Mouse (Mus musculus) kidney, adult 2 months (tissue): ENCODE measurements around the gene Porcn. TPM values are rescaled to one million over a fixed set of nuclear protein-coding genes. Genes with fewer than 3 reads are reported as not detected.

Experiments
- DNase-seq: peaks from one replicate; pipeline ENCODE4 v3.0.0; 2021
- H3K27ac ChIP-seq: fragments of 200-500 bp; 2 replicates; pipeline ENCODE4 v1.5.1; 2012; ENCODE audit warnings: low read depth, low read length, control low read depth, inconsistent platforms; ENCODE audit not compliant: insufficient read depth
- H3K27me3 ChIP-seq: fragments of 200-500 bp; replicated peaks from 2 replicates; pipeline ENCODE4 v1.6.1; 2012; ENCODE audit warnings: mild to moderate bottlenecking, moderate library complexity, low read length, inconsistent platforms; ENCODE audit not compliant: control insufficient read depth, insufficient read depth
- H3K36me3 ChIP-seq: fragments of 200-500 bp; 2 replicates; pipeline ENCODE4 v1.6.1; 2012; ENCODE audit warnings: mild to moderate bottlenecking, moderate library complexity, low read length, inconsistent platforms; ENCODE audit not compliant: control insufficient read depth, insufficient read depth
- H3K4me1 ChIP-seq: fragments of 200-500 bp; 2 replicates; pipeline ENCODE4 v1.6.1; 2011; ENCODE audit warnings: low read length; ENCODE audit not compliant: control insufficient read depth, insufficient read depth
- H3K4me3 ChIP-seq: fragments of 200-500 bp; 2 replicates; pipeline ENCODE4 v1.5.1; 2011; ENCODE audit warnings: mild to moderate bottlenecking, low read depth, low read length, control low read depth; ENCODE audit not compliant: insufficient read depth
- CTCF ChIP-seq: fragments of 200-500 bp; conservative IDR thresholded peaks from 2 replicates; pipeline ENCODE4 v1.5.1; 2011; ENCODE audit warnings: low read depth, mild to moderate bottlenecking, control low read depth, low read length, moderate library complexity, mixed read lengths; ENCODE audit not compliant: insufficient read depth, insufficient read length
- POLR2A ChIP-seq: fragments of 200-500 bp; IDR thresholded peaks from one replicate; pipeline ENCODE4 v1.6.1; 2011; ENCODE audit warnings: low read depth, low read length, control low read depth
- WGBS: fragments of 180-500 bp; shearing (Covaris S2); methylation state at CpG from one replicate; pipeline ENCODE4 v1.1.7; 2018; 5-methylcytosine and 5-hydroxymethylcytosine counted together
- polyA plus RNA-seq: library from polyadenylated mRNA; depleted of rRNA; stranded (reverse); fragments of >200 nt; gene quantifications from 2 replicates; pipeline ENCODE4 v1.2.3, GENCODE M21; 2012

The Porcn gene
- polyA plus RNA-seq, 1 experiment: 20.7 TPM

DNA sequence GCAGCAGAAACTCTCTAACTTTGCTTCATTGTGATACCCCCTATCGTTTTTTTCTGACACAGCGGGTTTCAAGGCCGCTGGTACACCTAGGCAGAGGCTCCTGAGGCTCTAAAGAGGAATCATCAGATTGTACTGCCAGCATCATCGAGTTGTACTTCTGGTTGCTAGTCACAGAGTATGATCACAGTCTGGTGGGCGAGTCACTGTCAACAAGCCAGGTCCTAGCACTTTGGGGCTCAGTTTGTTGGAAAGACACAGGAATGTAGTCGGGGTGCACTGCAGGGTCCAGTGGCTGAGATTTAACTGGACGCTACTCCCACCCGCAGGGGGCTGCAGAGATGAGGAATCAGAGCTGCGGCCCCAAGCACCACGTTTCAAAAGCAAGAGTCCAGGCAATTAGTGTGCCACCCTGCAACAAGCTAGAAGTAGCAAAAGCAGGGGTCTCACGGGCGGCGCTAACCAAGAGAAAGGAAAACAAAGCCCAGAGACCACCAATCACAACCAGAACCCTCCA is 14.1 kb downstream of the Porcn start:
- 2% methylated on average over 13 of the region's 13 CpGs for WGBS
- peak overlapping the region; percentile 86 for H3K4me3 ChIP-seq
- H3K27me3 ChIP-seq: no peaks in the 10 kb centered on the region
- no peaks in the 10 kb centered on the region for H3K36me3 ChIP-seq
- no peak for TF ChIP-seq CTCF
- TF ChIP-seq POLR2A: no peak
- H3K27ac ChIP-seq: peak overlapping the region; percentile 65; the same call in 1 of the 2 replicates
- peak; percentile 5 for DNase-seq
- no peaks in the 10 kb centered on the region; the same call in 1 of the 2 replicates for H3K4me1 ChIP-seq

DNA sequence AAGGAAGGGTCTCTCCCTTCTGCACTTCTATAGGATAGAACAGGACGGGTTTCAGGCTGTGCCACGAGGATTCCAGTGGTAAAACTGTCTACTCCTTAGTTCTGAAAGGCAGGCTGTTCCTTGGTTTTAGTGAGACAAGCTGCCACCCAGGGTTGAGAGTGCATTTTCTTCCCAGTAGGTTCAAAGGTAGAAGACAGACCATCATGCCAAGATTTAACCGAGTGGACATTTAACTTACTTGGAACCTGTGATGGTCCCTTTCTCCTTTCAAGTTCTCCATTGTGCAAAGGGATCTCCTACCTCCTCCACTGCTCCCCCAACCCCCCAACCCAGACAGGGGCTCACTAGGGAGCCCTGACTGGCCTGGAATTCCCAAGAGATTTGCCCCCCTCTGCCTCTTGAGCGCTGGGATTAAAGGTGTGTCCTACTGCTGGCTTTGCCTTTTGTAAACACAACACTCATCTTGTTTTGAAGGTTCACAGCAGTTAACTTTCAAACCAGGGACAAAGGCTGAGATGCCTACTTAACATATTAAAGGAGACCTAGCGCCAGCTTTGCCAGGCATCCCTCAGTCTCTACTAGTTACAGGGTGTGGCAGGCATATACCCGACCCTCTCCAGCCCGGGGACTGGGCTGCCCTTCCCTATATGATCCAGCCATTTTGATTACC is 23.3 kb downstream of the Porcn start:
- TF ChIP-seq CTCF (no peak), POLR2A (no peak)
- DNase-seq: peak; percentile 67
- no peaks in the 10 kb centered on the region; the same call in 1 of the 2 replicates for H3K36me3 ChIP-seq
- WGBS: 15% methylated on average over 7 of the region's 7 CpGs
- H3K4me1 ChIP-seq: no peaks in the 10 kb centered on the region; the same call in 1 of the 2 replicates
- H3K4me3 ChIP-seq: no peak overlapping the region
- peak overlapping the region; percentile 78 for H3K27ac ChIP-seq
- H3K27me3 ChIP-seq: no peaks in the 10 kb centered on the region

GRCm38 (mm10) chrX:8179646-8180045 is 26.7 kb downstream of the Porcn start:
- H3K36me3 ChIP-seq: no peaks in the 10 kb centered on the region; the same call in 1 of the 2 replicates
- H3K27ac ChIP-seq: no peak overlapping the region
- 91% methylated on average over 5 of the region's 5 CpGs for WGBS
- TF ChIP-seq CTCF (no peak), POLR2A (no peak)
- no peak overlapping the region for H3K4me3 ChIP-seq
- no peaks in the 10 kb centered on the region; the same call in 1 of the 2 replicates for H3K4me1 ChIP-seq
- DNase-seq: no peak
- no peaks in the 10 kb centered on the region for H3K27me3 ChIP-seq

- no peak for TF ChIP-seq CTCF
- TF ChIP-seq POLR2A: no peak
- WGBS: 77% methylated on average over 2 of the region's 2 CpGs
- H3K4me3 ChIP-seq: no peak overlapping the region
- H3K4me1 ChIP-seq: no peaks in the 10 kb centered on the region; the same call in 1 of the 2 replicates
- no peaks in the 10 kb centered on the region for H3K36me3 ChIP-seq
- no peak overlapping the region for H3K27ac ChIP-seq
- no peaks in the 10 kb centered on the region for H3K27me3 ChIP-seq
- DNase-seq: no peak
Measured at GRCm38 (mm10) chrX:8178871-8179270, 27.5 kb downstream of the Porcn start.

DNA sequence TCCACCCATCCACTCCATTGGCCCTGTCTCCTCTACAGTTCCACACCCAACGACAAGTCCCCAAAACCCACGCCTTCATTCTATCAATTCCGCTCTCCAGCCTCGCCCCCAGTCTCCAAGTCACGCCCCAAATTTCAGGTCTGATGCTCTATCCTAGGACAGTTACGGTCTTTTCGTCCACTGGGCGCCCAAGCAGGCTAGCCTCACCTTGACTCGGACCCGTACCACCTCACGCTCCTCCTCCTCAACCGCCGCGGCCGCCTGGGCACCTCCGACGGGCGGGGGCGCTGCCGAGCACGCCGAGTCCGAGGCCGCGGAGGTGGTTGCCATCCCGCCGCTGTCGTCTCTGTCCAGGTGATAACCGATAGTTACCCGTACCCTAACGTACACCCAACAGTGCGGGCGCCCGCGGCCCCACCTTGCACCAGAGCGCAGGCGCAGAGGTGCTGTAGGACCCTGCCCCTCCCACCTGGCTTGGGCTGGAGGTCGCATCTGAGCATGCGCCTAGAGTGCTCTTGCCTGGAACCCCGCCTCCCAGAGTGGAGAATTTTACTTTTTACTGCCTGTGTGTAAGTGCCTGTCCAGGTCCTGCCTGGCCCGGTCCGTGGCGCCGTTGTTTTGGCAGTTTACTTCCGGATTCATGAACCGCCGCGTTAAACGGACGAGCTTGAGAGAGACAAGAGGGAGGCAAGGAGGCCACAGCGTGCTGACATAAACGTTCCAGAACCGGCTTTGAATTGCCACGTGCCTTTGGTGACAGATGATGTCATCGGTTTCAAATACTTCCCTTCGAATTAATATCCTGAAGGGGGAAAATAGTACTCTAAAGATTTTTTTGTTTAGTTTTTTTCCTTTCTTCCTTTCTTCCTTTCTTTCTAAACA is 30.6 kb downstream of the Porcn start, which contains the start of gene Tbc1d25:
TSS of gene Tbc1d25 (minus strand) at position 678 of the 882 bp plus-strand sequence.
- peak within 1 kb of the TSS; percentile 82 for H3K4me3 ChIP-seq
- WGBS: under 1% methylated on average over 56 of the region's 56 CpGs
- peak; percentile 96 for DNase-seq
- H3K36me3 ChIP-seq: no peaks in the 10 kb centered on the region
- peak within 1 kb of the TSS; percentile 54; the same call in 1 of the 2 replicates for H3K27ac ChIP-seq
- H3K4me1 ChIP-seq: no peaks in the 10 kb centered on the region
- 0 out of 2 replicates have a peak, but pooled peaks have one; percentile 21 for TF ChIP-seq CTCF
- TF ChIP-seq POLR2A: no peak
- H3K27me3 ChIP-seq: no peaks in the 10 kb centered on the region

GRCm38 (mm10) chrX:8175169-8175503 is 31.2 kb downstream of the Porcn start:
- 1% methylated on average over 4 of the region's 4 CpGs for WGBS
- H3K27ac ChIP-seq: no peak overlapping the region
- H3K27me3 ChIP-seq: no peaks in the 10 kb centered on the region
- peak overlapping the region; percentile 82 for H3K4me3 ChIP-seq
- no peaks in the 10 kb centered on the region for H3K4me1 ChIP-seq
- DNase-seq: no peak
- no peak for TF ChIP-seq CTCF
- no peak for TF ChIP-seq POLR2A
- H3K36me3 ChIP-seq: no peaks in the 10 kb centered on the region
